Mouse (Mus musculus) inflammation-experienced regulatory T-cells, adult 6 months (primary cell): ENCODE data around the gene Pfkfb4. TPM values are rescaled to one million over a fixed set of nuclear protein-coding genes. Genes with fewer than 3 reads are reported as not detected.
A peak's percentile ranks its signal among the peaks of the same experiment; 100 is the strongest.

ENCODE experiments used
- ATAC-seq: one replicate; pipeline ENCODE4 v1.8.0; 2017
- polyA plus RNA-seq, 3 experiments: library from polyadenylated mRNA; unstranded; fragments of 100-300 nt; shearing (Covaris generic); gene quantifications; one replicate each; pipeline ENCODE4 v1.2.1; 2017

The Pfkfb4 gene
- polyA plus RNA-seq, 3 experiments from 2014 or later: 2.7 to 4.4 (median 4.2) TPM

DNA sequence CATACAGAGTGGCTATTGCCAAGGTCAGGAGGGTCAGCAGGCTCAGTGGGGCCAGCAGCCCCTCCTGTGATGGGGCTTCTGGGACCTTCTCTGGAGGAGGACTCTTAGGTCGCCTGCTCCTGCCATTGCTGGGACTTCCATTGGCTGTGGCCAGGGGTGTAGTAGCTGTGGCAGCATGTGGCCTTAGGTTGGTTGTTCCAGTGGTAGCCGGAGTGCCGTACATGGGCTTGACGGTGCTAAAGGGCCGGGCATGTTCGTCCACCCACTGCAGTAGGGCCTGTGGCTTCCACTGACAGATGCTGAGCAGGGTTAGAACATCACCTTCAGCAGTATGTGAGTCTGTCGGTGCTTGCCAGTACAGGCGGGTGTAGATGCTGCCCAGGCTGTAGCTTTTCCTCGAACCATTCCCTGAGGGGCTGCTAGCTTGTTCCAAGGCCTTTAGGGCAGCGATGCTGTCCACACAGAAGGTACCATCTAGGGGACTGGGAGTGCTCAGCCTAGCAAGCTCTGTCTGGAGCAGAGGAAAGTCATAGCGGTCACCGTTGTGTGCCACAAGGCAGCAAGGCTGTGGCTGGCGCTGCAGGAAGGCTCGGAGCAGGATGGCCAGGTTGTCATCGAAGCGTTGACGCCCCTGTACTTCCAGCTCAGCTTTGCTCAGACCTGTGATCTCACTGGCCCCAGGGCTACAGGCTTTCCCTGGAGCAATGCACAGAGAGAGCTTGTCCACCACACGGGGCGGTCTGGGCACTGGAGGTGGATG is 66.6 kb downstream of the Pfkfb4 start:
- ATAC-seq: no peak

DNA sequence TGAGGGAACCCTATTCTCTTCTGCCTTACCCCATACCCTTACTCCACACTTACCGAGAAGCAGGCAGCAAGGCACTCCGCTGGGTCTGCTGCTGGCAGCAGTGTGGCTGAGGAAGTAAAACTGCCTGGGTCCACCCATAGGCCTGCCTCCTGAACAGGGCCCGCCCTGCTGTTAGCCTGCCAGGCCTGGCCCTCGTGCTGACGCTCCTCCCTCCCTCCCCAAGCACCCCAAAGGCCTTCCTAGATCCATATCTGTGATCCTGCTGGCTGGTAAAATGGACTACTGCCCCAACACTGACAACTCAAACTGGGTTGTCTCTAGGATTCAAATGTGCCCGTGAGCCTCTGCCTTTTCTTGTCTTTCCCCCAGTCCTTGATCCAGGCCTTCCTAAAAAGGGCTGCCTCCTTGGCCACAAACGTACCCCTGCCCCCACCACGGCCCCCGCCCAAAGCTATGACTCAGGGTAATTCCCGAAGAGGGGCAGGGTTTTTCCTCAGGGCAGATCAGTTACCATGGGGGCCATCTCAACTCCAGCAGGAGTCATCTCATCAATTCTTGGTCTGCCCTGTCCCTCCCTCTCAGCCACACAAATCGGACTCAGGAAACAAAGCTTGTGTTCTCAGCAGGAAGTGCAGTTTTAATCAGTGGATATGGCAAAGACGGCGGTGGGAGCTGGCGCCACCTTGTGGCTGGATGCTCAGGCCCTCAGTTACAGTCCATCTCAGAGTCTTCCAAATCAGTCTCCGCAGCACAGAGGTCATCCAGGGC is 67.7 kb downstream of the Pfkfb4 start, which contains the start of gene Trex1:
Gene Trex1 (minus strand): TSS at position 599 of the 768 bp plus-strand sequence.
- ATAC-seq: peak; percentile 55

DNA sequence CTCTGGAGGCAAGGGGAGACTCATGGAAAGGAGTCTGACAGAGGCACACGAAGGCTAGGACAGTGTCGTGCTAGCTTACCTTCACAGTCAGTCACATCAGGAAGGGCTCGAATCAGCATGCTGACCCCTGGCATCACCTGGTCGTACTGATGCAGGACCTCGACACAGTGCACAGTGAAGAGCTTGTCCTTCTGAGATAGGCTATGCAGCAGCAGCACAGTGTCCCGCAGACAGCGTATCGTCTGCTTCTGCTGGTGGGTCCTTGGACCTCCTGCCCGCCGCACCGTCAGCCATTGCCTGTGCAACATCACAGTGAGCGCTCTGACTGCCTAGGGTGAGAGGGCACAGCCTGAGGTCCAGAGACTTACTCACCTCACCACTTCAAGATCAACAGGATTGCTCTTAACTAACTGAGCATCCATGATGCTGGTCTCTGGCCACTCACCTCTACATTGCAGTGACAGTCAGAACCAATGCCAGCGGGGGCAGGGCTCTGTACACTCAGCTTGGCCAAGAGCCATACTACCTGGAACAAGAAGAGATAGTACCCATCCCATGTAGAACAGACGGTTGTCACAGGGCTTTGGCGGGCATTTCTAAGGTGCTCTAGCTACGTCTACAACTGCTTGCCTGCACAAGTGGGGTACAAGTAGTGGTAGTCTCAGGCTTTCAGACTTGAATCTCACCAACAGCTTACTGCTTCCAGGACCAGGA is 68.8 kb downstream of the Pfkfb4 start:
- ATAC-seq: no peak

- no peak for ATAC-seq
Observed at GRCm38 (mm10) chr9:109060898-109061295, 69.3 kb downstream of the Pfkfb4 start.

DNA sequence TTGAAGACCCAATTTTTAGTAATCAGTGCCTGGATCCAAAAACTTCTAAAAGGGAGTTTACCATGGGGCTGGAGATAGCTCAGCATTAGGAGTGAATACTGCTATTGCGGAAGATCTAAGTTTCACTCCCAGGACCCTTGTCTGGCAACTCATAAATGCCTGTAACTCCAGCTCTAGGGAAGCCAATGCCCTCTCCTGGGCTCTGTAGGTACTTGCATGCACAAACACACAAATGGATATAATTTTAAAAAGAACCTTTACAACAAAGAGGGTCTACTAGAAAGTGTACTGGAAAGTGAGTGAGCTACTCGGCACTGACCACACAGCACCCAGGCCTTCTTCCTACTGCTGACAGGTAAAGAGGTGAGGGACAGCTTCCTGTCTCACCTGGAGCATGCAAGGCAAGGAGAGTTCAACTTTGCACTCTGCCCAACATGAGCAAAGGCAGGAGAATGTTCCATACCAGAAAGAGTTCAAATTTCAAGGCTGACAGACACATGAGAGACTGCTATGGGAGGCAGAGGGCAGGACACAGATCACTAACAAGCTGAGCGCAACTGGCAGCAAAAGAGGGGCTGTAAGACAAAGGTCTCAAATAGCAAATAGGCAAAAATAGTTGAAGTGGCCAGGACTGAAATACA is 76.6 kb downstream of the Pfkfb4 start:
- no peak for ATAC-seq

DNA sequence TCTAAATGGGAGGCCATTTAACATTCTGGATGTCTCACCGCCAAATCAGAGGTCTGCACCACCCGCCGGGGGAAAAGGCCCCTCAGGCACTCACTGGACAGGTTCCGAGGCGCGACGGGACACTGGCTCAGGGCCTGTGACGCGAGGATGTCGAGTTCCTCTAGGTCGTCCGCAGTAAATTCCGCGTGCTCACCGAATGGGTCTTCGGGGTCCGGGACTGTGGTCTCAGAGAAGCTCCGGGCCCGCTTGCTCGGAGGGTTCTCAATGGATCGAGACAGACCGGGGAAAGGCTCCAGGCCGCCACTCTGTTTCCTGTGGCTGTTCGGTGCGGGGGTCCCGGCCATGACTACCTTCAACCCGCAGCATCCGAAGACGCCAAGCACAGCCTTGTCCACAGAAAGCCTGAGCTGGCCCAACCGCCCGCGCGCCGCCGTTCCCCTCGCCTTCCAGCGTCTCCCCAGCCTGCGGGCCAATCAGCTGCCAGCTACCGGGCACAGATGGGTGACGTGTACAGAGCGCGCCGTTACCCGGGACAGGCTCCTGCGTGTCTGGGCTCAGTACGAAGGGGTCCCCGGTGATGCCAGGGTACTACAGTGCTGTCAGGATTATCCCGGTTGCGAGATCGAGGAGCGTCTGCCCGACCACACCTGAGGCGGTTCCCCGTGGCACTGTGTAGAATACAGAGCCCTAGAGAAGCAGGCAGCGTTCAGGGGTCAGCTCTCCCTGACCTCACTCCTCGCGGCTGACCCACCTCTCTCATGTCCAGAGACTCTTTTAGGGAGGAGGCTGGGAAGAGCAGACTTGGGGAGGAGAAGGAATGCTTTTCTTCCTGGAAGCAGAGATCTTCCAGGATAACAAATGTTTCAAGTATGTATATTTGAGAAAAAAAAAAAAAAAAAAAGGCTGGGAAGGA is 82.3 kb downstream of the Pfkfb4 start, which contains the start of gene Atrip:
Gene Atrip (minus strand): TSS at position 464 of the 913 bp plus-strand sequence.
- ATAC-seq: peak; percentile 98

DNA sequence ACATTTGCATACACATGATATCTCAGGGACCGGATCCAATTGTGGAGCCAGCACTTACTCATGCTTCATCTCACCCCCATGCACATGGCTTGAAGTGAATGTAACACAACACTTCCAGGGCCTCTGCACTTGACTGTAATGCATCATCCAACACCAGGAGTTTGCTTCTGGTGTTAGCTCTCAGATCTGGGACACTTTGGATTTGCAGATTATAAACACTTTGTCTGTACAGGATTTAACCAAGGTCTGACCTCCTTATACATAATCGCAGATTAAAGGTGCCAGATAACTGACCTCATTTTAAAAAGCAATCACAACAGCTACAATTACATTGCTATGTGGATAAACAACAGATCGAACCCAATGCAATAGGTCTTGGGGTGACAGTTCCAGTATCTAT is 88.9 kb downstream of the Pfkfb4 start:
- ATAC-seq: no peak

DNA sequence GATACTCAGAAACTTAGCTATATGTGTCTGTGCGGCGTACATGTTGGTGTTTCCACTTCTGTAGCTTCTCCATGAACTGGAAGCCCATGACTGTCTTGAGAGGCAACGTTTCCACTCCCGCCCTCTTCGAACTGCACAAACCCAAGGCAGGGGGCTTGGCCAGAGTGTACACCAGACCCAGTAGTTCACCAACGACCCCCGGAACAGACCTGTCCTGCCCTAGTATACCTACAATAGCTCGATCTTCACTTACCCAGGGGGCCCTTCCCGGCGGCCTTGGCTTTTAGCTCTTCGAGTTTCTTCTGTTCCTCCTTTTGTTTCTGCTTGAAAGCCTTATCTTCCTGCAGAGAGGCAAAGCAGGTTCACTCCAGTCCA is 90.2 kb downstream of the Pfkfb4 start:
- ATAC-seq: peak; percentile 4

Other genes starting within 250 kb of the Pfkfb4 start
- gene Ip6k2, start 208.0 kb upstream of the Pfkfb4 start, polyA plus RNA-seq: 10 to 100 TPM; 10.9 to 24.0 (median 19.8) TPM
- gene Nckipsd, start 183.4 kb upstream of the Pfkfb4 start, polyA plus RNA-seq: 1 to 10 TPM; 6.0 to 7.1 (median 6.8) TPM
- not detected for gene Celsr3, start 165.5 kb upstream of the Pfkfb4 start, polyA plus RNA-seq
- 10 to 100 TPM in 1 of 3 experiments, 1 to 10 TPM in 2; 7.3 to 12.6 (median 8.2) TPM for gene Slc26a6, start 138.5 kb upstream of the Pfkfb4 start, polyA plus RNA-seq
- gene Tmem89, start 77.2 kb upstream of the Pfkfb4 start, polyA plus RNA-seq: not detected
- gene Uqcrc1, start 55.1 kb upstream of the Pfkfb4 start, polyA plus RNA-seq: 100 to 1,000 TPM; 187 to 203 (median 188) TPM
- under 1 TPM in 2 of 3 experiments, not detected in 1; 0.05 to 0.39 TPM for gene Col7a1, start 38.2 kb upstream of the Pfkfb4 start, polyA plus RNA-seq
- gene Ucn2, start 5.8 kb upstream of the Pfkfb4 start, polyA plus RNA-seq: not detected
- 1,000 to 10,000 TPM; 1,866 to 3,808 (median 3,640) TPM for gene Shisa5, start 46.8 kb downstream of the Pfkfb4 start, polyA plus RNA-seq
- gene Trex1, start 68.0 kb downstream of the Pfkfb4 start, polyA plus RNA-seq: 10 to 100 TPM; 42.7 to 50.3 (median 49.9) TPM
- 10 to 100 TPM; 19.2 to 28.2 (median 24.9) TPM for gene Atrip, start 82.3 kb downstream of the Pfkfb4 start, polyA plus RNA-seq
- 10 to 100 TPM; 12.1 to 15.5 (median 12.3) TPM for gene Ccdc51, start 90.7 kb downstream of the Pfkfb4 start, polyA plus RNA-seq
- gene Tma7, start 90.8 kb downstream of the Pfkfb4 start, polyA plus RNA-seq: 100 to 1,000 TPM; 763 to 998 (median 907) TPM
- gene Plxnb1, start 103.6 kb downstream of the Pfkfb4 start, polyA plus RNA-seq: 1 to 10 TPM; 1.1 to 1.5 (median 1.1) TPM
- gene Fbxw21, start 170.3 kb downstream of the Pfkfb4 start, polyA plus RNA-seq: not detected
- gene Fbxw13, start 204.2 kb downstream of the Pfkfb4 start, polyA plus RNA-seq: not detected
- not detected for gene Fbxw20, start 243.0 kb downstream of the Pfkfb4 start, polyA plus RNA-seq